Mouse (Mus musculus) spleen, postnatal 14 days (tissue): ENCODE data around the gene Nxn.

Source experiments
- DNase-seq, 2 experiments: peaks; one replicate each; pipeline ENCODE4 v3.0.0; 2021 to 2022; ENCODE audit warnings: low spot score in 2 of 2

Gene Nxn

GRCm38 (mm10) chr11:76361422-76361821 lies 37.5 kb downstream of the Nxn start:
- no peak for DNase-seq

DNA sequence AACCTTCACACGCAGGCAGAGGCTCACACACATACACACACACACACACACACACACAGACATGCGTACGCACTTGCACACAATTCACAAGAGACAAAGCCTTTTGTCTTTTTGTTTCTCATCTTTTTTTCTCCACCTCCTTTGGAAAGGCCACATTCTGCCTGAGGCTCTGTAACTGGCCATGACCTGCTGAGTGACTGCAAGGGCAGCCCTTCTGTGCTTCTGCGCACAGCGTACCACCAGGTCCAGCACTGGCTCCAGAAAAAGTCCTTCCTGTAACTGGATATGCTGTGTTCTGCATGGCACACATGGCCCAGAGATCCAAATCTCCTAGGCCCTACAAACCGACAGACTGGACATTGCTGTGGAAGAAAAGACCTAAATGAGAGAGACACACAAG lies 38.7 kb downstream of the Nxn start:
- no peak for DNase-seq

DNA sequence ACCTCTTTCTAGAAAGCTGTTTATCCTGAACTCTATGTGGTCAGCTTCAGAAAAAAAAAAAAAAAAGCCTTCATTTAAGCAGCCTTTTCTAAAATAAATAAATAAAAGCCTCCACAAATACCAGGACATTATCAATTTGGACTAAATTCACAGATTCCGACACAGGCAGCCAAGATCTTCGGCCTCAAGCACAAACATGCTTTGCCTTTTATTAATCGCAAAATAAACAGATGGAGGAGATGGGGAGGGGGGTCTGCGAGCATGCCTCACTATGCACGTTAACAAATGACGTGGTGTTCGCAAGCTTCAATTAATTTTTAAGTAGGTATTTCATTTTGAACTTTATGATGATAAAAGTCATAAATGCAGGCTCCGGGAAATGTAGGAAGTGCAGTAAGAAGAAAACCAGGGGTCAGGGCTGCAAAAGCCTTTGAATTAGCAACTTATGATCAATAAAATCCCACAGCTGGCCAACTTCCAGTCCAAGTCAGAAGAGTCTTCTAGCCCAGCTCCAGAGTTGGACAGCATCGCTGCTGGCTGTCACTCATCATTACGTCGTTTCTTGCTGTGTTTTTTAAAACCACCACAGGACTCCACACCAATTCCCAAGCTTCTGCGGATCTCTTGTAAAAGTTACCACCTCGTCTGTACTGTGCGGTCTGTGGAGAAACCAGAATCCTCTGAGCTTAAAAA lies 40.2 kb downstream of the Nxn start:
- no peak for DNase-seq

GRCm38 (mm10) chr11:76357464-76357863 lies 41.5 kb downstream of the Nxn start:
- DNase-seq: no peak

GRCm38 (mm10) chr11:76356091-76356490 lies 42.8 kb downstream of the Nxn start:
- DNase-seq: no peak

DNA sequence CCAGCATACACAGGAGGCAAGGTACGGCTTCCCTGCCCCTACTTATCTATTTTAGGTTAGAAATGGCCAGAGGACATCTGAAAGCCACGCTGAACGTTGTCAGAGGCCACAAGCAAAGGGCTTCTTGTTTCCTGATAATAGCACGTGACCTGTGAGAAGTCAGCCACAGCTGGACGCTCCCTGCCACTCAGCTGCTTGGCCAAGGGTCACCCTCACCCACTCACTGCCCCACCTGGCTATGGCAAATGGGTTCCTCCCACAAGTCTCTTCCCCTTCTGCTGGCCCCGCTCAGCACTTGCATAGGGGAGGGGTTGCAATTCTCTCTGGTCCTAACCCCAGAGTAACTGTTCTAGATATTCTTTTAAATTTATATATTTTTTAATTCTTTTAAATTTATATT lies 43.5 kb downstream of the Nxn start:
- DNase-seq: no peak

DNA sequence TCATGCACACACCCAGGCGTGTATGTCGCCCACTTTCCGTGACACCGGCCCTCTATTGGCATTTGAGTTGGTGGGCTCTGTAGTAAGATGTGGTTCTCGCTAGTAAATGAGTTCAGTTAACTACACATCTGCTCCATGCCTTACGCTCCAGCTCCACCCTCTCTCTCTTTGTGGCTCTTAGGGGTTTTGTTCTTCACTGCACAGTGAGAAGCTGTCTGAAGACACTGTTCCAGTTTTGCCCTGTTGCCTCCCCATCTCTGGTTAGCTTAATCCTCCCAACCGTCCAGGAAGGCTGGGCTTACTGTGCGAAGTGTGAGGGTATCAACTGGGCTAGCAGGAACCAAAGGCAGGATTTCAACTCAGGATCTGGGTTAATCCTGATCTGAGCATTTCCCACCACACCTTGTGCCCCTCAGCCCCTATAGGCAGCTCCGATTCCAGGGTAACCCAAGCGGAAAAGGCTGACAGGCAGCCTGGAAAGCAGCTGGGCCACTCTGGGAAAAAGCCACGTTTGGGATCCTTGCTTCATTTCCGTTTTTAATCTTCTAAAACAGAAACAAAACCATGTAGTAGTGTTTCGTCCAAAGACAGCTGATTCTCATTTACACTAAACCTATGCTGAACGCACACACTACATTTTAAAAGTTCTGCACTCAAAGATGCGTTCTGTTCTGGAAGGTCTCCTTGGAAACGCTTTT lies 45.9 kb downstream of the Nxn start:
- DNase-seq: no peak

DNA sequence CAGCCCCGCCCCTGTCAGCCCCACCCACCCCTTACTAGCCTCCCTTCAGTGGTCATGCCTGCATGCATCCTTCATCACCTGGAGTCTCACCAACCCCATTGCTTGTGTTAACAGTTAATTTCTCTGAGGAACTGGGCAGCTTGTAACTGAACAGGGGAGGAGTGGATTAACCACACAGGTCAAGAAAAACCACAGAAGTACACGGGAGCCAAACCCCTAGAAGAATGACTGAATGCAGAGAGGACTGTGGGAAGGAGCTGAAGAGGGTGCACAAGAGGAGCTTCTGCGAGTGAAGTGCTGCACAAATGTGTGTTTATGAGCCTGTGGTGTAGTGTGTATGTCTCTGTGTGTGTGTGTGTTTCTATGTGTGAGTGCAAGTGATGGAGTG lies 47.3 kb downstream of the Nxn start:
- DNase-seq: no peak

GRCm38 (mm10) chr11:76350931-76351623 lies 47.9 kb downstream of the Nxn start:
- DNase-seq: no peak

GRCm38 (mm10) chr11:76349833-76350232 lies 49.1 kb downstream of the Nxn start:
- no peak for DNase-seq

DNA sequence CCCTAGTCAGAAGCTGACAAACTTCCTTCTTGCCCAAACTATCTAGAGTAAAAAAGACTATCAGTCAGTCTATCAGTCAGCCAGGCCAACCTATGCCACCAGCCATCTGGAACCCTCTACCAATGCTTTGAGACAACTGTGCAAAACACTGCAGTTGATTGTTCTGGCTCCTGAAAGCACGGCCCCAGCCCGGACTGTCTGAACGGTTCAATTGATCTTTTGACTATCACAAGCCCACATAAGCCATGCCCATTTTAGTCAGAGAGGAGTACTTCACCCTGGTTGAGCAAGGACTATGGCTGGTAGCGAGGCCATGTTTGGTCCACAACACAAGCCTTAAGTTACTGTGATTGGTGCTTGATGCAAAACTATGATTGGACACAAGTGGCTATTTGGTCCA lies 51.4 kb downstream of the Nxn start:
- DNase-seq: no peak

DNA sequence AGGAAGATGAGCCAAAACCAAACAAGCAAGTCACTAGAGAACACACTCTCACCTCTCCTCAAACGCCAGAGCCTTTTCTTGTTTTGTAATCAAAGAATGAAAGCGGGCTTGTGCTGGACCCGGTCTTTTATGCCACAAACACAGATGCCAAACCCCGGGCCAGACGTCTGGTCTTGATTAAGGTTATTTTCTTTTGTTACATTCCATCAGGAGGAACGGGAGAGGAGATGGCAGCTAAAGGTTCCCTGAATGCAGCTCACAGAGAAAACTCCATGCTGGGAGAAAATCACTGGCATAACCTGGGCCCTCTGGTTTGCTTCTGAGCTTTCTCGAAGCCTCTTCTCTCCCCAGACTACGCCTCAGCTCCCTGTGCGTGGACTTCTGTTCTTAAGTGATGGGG lies 55.9 kb downstream of the Nxn start:
- no peak for DNase-seq

DNA sequence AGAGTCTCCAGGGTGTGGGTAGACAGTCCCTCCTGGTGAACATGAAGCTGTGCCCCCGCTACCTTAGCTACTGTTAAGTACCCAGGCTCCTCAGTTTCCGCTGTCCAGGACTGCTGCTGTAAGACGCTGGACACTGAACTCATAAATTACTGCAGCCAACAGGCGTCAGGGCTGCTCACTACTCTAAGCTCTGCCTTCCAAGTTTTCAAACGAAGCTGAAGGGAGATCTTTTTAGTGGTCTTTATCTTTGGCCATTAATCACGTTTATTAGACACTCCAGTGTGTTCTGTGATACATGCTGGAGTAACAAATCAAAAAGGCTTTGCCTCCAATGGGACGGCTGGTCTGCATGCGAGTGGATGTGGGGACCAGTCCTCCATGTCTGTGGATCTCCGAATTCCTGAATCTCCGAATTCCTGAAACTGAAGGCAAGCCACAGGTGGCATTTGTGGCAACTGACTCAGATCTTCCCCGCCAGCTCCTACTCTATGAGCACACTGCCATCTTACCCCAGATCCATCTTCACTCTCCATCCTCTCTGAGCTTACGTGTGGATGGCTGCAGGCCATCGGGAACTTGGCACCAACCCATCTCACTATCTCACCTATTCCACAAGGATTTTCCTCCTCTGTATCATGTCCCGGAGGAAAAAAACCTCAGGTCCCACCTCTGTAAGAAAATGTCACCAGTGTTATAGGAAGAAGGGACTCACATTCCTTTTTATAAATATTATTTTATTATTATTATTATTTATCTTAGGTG lies 56.9 kb downstream of the Nxn start:
- no peak for DNase-seq

DNA sequence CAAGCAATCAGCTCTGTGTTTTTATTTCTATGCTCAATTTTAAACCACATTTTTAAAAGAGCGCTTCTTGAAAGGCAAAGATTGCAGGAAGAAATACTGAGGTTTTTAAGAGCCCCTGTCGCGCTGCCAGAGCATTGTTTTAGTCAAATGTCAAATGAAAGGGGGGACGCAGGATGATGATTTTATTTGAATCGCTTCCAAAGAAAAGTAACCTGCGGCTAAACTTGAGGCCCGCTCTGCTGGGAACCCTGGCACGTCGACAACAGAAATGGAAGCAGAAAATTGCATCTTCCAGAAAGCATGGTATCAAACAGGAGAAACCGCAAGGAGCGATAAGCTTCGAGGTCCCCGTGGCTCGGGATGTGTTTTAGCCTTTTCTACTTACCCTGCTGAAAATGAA lies 57.8 kb downstream of the Nxn start:
- no peak for DNase-seq

- DNase-seq: no peak
Observed at GRCm38 (mm10) chr11:76339830-76340229, 59.1 kb downstream of the Nxn start.

- no peak for DNase-seq
Observed at GRCm38 (mm10) chr11:76339141-76339540, 59.8 kb downstream of the Nxn start.

GRCm38 (mm10) chr11:76338656-76339055 lies 60.3 kb downstream of the Nxn start:
- no peak for DNase-seq

DNA sequence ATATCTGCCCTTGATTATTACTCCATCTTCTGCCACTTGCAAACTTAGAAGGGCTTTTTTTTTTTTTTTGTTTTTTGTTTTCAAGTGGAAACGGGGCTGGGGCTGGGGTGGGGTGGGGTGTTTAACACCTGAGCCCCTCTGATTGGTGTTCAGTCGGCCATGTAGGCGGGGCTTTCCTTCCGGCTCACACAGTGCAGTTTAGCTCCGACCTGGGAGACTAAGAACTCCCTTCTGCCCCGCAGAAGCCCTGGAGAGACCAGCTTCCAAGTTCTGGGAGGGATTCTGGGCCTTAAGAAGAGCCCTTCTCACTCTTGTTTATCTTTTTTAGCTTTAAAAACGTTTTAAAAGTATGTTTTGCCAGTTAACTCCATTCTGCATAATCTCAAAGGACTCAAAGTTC lies 61.2 kb downstream of the Nxn start:
- no peak for DNase-seq

DNA sequence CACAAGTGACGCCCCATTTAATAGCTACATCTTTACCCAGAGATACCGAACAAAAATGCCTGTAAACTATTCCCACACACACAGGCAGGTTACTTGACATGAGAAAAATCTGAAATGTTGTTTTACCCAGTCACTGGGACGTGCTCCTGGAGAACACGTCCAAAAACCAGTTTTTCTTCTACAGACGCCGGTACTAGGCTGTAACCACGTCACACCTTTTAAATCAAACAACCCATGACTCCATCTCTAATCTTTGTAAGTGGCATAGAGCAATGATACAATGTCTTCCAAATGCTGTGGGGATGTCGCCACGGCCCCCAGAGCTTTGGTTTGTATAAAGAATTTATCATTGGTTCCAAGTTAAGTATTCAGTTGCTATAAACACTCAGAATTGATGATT lies 61.7 kb downstream of the Nxn start:
- no peak for DNase-seq

GRCm38 (mm10) chr11:76336224-76336623 lies 62.7 kb downstream of the Nxn start:
- no peak for DNase-seq

DNA sequence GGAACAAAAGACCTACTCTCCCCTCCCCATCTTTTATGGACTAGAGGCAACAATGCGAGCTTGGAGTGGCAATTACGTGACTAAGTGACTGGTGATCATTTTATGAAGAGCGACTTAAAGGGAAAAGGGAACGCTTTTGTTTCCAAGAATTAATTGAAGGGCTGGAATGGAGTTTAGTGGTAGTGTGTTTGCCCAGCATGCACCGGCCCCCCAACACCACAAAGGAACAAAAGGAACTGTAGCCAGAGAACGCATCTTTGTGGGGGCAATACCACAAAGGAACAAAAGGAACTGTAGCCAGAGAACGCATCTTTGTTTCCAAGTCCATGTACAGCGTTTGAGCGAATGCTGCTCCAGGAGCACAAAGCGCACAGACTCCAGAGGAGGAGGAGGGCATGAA lies 64.0 kb downstream of the Nxn start:
- DNase-seq: no peak

DNA sequence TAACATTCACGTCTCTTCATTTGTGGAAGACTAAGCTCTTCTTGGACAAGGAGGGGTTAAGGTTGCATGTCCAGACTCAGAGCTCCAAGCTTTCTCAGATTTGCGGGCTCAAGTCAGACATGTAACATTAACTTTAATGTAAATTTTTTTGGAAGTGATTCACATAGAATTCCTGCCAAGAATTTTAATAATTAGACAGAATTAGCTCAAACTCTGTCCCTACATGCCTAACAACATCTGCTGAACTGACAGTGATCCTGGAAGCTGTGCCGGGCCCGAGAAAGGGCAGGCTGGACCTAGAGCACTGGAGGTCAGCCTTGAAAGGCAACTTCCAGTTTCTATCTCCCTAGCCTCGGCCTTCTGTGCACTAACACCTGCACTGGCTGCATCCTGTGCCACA lies 66.7 kb downstream of the Nxn start:
- no peak for DNase-seq
